Mouse (Mus musculus): ENCODE results near the gene Ptger2.
A peak's percentile ranks its signal among the peaks of the same experiment; 100 is the strongest.

Ptger2 gene

GRCm38 (mm10) chr14:45049689-45050418 lies 61.9 kb downstream of the Ptger2 start:
- DNase-seq: peak; percentile 53

- DNase-seq: no peak
These were observed 62.4 kb downstream of the Ptger2 start for GRCm38 (mm10) chr14:45050419-45050776.

GRCm38 (mm10) chr14:45051116-45051515 lies 63.1 kb downstream of the Ptger2 start:
- no peak for DNase-seq
